Mouse (Mus musculus) liver, embryonic 11.5 days (tissue): ENCODE data around the gene Cyp2c39. TPM values are rescaled to one million over a fixed set of nuclear protein-coding genes. Genes with fewer than 3 reads are reported as not detected.
"Not testable (repeated sequence)": the region's sequence is repeated elsewhere in the genome, so short reads cannot be mapped to it uniquely, and the experiment has no call there.

Source experiments
- ATAC-seq: fragments of 200-750 bp; cut with Nextera tagmentation; replicated peaks from 2 replicates; pipeline ENCODE4 v1.8.0; 2017; ENCODE audit warnings: moderate number of reproducible peaks, mild to moderate bottlenecking, moderate TSS enrichment, moderate library complexity; ENCODE audit not compliant: low FRiP score
- DNase-seq: peaks from one replicate; pipeline ENCODE4 v3.0.0-alpha.2; 2017; ENCODE audit warnings: low spot score
- H3K27ac ChIP-seq: fragments of 300-500 bp; sonication (generic); 2 replicates; pipeline ENCODE4 v1.5.1; 2014; ENCODE audit warnings: mild to moderate bottlenecking, low read depth, low read length, control low read depth
- H3K27me3 ChIP-seq: fragments of 300-500 bp; sonication (generic); replicated peaks from 2 replicates; pipeline ENCODE4 v1.6.1; 2014; ENCODE audit warnings: low read length, mixed read lengths; ENCODE audit not compliant: control insufficient read depth, insufficient read depth
- H3K36me3 ChIP-seq: fragments of 300-500 bp; sonication (generic); 2 replicates; pipeline ENCODE4 v1.6.1; 2014; ENCODE audit warnings: mild to moderate bottlenecking, low read length, moderate library complexity, mixed read lengths; ENCODE audit not compliant: control insufficient read depth, insufficient read depth
- H3K4me1 ChIP-seq: fragments of 300-500 bp; sonication (generic); replicated peaks from 2 replicates; pipeline ENCODE4 v1.6.1; 2014; ENCODE audit warnings: low read length, mixed read lengths; ENCODE audit not compliant: control insufficient read depth, insufficient read depth
- H3K4me2 ChIP-seq: fragments of 300-500 bp; sonication (generic); 2 replicates; pipeline ENCODE4 v1.6.1; 2014; ENCODE audit warnings: mild to moderate bottlenecking, control low read depth, moderate library complexity
- H3K4me3 ChIP-seq: fragments of 300-500 bp; sonication (generic); 2 replicates; pipeline ENCODE4 v1.5.1; 2014; ENCODE audit warnings: low read depth, low read length, control low read depth
- H3K9ac ChIP-seq: fragments of 300-500 bp; sonication (generic); 2 replicates; pipeline ENCODE4 v1.6.1; 2014; ENCODE audit warnings: low read depth, low read length, control low read depth
- H3K9me3 ChIP-seq: fragments of 300-500 bp; sonication (generic); 2 replicates; pipeline ENCODE4 v1.6.1; 2016; ENCODE audit warnings: low read length, inconsistent platforms, mixed read lengths; ENCODE audit not compliant: control insufficient read depth
- WGBS: fragments of 180-500 bp; shearing (Covaris S2); extraction: QIAGEN DNeasy Blood & Tissue Kit; methylation state at CpG from one replicate; pipeline ENCODE4 v1.1.7; 2014; 5-methylcytosine and 5-hydroxymethylcytosine counted together
- polyA plus RNA-seq: library from polyadenylated mRNA; unstranded; fragments of >200 nt; fragmentation: Nextera tagmentation; extraction: Ambion mirVana; gene quantifications from 2 replicates; pipeline ENCODE4 v1.2.1, GENCODE M21; 2014

Gene Cyp2c39
- not detected in 2 replicates for polyA plus RNA-seq

DNA sequence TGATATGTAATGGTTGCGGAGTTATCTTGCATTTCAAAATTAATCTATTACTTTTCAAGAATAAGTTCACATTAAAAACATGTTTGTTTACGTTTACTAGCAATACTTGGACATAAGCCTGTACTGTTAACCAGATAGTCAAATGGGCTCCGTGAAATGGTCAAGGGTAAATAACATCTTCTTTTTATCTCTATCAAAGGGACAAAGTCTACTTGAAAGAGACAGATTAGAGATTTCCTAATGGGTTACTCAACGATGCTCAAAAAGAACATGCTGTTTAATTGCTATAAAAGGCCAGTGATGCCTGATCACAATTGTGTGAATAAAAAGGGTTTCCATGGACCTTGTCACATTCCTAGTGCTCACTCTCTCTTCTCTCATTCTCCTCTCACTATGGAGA, at the start of gene Cyp2c39:
Gene Cyp2c39, plus strand, starts transcription at position 329 of the 400 bp plus-strand sequence.
- no peak within 1 kb of the TSS for H3K9ac ChIP-seq
- DNase-seq (no peak), ATAC-seq (no peak)
- WGBS: 80% methylated on average over 4 of the region's 4 CpGs
- H3K4me1 ChIP-seq: no peaks in the 10 kb centered on the region
- peaks cover 2% of the 10 kb centered on the region; the same call in 1 of the 2 replicates for H3K9me3 ChIP-seq
- no peak within 1 kb of the TSS for H3K27ac ChIP-seq
- H3K4me3 ChIP-seq: no peak within 1 kb of the TSS
- H3K4me2 ChIP-seq: no peak within 1 kb of the TSS
- no peaks in the 10 kb centered on the region for H3K36me3 ChIP-seq
- no peaks in the 10 kb centered on the region for H3K27me3 ChIP-seq

DNA sequence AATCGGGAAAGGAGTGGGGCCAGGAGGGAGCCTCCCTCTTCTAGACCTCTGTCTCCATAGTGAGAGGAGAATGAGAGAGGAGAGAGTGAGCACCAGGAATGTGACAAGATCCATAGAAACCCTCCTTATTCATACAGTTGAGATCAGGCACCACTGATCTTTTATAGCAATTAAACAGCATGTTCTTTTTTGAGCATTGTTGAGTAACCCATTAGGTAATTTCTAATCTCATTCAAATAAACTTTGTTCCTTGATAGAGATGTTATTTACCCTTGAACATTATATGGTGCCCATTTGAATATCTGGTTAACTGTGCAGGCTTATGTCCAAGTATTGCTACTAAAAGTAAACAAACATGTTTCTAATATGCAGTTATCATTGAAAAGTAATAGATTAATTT, 47.7 kb upstream of the Cyp2c39 start, which contains the start of gene Cyp2c38:
Gene Cyp2c38, minus strand, starts transcription at position 135 of the 400 bp plus-strand sequence.
- no peaks in the 10 kb centered on the region for H3K27me3 ChIP-seq
- no peak within 1 kb of the TSS for H3K4me3 ChIP-seq
- no peak within 1 kb of the TSS for H3K4me2 ChIP-seq
- 74% methylated on average over 1 of the region's 1 CpGs for WGBS
- no peaks in the 10 kb centered on the region for H3K4me1 ChIP-seq
- no peak within 1 kb of the TSS for H3K9ac ChIP-seq
- no peak within 1 kb of the TSS for H3K27ac ChIP-seq
- H3K9me3 ChIP-seq: no peaks in the 10 kb centered on the region
- ATAC-seq (no peak), DNase-seq (no peak)
- no peaks in the 10 kb centered on the region for H3K36me3 ChIP-seq

DNA sequence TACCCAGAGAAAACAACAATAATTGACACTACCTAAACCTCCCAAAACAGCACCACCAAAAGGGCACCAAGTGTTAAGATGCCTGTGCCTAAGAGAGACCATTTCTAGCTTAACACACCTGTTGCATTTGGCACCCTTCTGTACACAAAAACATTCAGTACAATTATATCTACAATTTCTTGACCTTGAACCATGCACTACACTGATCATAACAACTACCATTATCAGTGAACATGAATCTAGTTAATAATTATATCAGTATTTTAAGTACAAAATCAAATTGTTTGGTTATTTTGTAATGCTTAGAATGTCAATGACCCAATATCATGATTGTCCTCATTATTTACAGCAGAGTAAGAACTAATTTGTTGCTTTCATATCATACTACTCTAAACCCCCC, 46.7 kb upstream of the Cyp2c39 start:
- Histone ChIP-seq H3K27ac (no peak overlapping the region), H3K9ac (no peak overlapping the region), H3K9me3 (no peaks in the 10 kb centered on the region), H3K4me2 (no peak overlapping the region), H3K36me3 (no peaks in the 10 kb centered on the region), H3K27me3 (no peaks in the 10 kb centered on the region), H3K4me3 (no peak overlapping the region), H3K4me1 (no peaks in the 10 kb centered on the region)
- no peak for DNase-seq
- no peak for ATAC-seq

DNA sequence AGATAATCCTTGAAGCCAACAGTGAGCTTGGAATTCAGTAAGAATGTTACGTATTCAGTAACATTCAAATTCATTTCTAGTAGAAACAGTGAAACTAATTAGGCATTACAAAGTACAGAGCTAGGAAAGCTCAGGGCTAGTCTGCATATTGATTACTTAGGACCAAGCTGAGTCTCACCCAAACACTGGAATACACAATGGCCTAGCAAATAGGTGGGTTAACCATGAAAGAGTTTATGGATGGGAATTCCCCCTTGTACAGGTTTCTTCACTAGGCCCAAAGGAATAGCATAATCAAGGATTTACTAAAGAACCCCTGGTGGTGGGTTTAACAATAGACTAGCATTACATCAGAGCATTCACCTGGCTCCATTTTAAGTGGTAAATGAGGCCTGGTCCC, 26.7 kb upstream of the Cyp2c39 start:
- DNase-seq: not testable (repeated sequence)

DNA sequence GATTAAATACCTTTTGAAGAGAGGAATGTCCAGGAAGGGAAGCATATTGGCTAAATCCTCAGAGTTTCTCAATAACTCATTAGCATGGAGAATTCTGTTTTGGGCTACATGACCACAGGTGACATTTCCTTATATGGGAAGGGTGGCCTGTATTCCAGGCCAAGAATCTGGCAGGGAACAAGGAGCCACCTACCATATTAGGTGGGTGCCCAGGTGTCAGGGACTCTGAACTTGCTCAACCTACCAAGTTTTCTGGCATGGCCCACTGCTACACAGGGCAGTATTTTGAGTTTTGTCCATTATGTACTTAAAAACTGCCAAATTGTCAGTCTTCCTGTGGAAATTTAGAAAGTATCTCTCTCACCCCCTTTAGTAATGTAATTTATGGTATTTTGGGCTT, 4.3 kb upstream of the Cyp2c39 start:
- Histone ChIP-seq H3K4me1 (no peaks in the 10 kb centered on the region), H3K4me3 (no peak overlapping the region), H3K9ac (no peak overlapping the region), H3K36me3 (no peaks in the 10 kb centered on the region), H3K4me2 (no peak overlapping the region), H3K9me3 (no peaks in the 10 kb centered on the region), H3K27me3 (no peaks in the 10 kb centered on the region), H3K27ac (no peak overlapping the region)
- DNase-seq: no peak
- ATAC-seq: no peak

More for the DNA sequence above, 26.7 kb upstream of the Cyp2c39 start:
- not testable (repeated sequence) for H3K4me2 ChIP-seq, H3K9ac ChIP-seq, ATAC-seq, H3K27ac ChIP-seq, H3K4me3 ChIP-seq, H3K27me3 ChIP-seq, H3K9me3 ChIP-seq, H3K36me3 ChIP-seq, H3K4me1 ChIP-seq
- 85% methylated on average over 1 of the region's 1 CpGs for WGBS

DNA sequence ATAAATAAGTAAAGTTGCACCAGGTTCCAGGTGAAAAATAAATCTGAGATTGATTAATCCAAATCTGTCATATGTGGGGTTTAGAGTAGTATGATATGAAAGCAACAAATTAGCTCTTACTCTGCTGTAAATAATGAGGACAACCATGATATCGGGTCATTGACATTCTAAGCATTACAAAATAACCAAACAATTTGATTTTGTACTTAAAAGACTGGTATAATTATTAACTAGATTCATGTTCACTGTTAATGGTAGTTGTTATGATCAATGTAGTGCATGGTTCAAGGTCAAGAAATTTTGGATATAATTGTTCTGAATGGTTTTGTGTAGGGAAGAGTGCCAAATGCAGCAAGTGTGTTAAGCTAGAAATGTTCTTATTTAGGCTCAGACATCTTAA, 1.1 kb upstream of the Cyp2c39 start:
- Histone ChIP-seq H3K9ac (no peak overlapping the region), H3K27me3 (no peaks in the 10 kb centered on the region), H3K4me1 (no peaks in the 10 kb centered on the region), H3K4me2 (no peak overlapping the region), H3K9me3 (no peaks in the 10 kb centered on the region), H3K27ac (no peak overlapping the region), H3K36me3 (no peaks in the 10 kb centered on the region), H3K4me3 (no peak overlapping the region)
- no peak for DNase-seq
- 68% methylated on average over 1 of the region's 1 CpGs for WGBS
- no peak for ATAC-seq

Other genes starting within 250 kb of the Cyp2c39 start
- not detected in 2 replicates for gene Cyp2c29, start 241.5 kb upstream of the Cyp2c39 start, polyA plus RNA-seq
- gene Cyp2c38, start 47.8 kb upstream of the Cyp2c39 start, polyA plus RNA-seq: not detected in 2 replicates
- 0.29 and 0.49 TPM in 2 replicates for gene Cyp2c67, start 138.2 kb downstream of the Cyp2c39 start, polyA plus RNA-seq
- gene Cyp2c68, start 230.2 kb downstream of the Cyp2c39 start, polyA plus RNA-seq: 47.2 and 49.0 TPM in 2 replicates